Mouse (Mus musculus) kidney, embryonic 15.5 days (tissue): Measurements from ENCODE around the gene Zmat5. TPM values are rescaled to one million over a fixed set of nuclear protein-coding genes. Genes with fewer than 3 reads are reported as not detected.
A peak's percentile ranks its signal among the peaks of the same experiment; 100 is the strongest.
"Not testable (repeated sequence)": the region's sequence is repeated elsewhere in the genome, so short reads cannot be mapped to it uniquely, and the experiment has no call there.

ENCODE experiments used
- ATAC-seq: fragments of 200-750 bp; cut with Nextera tagmentation; replicated peaks from 2 replicates; pipeline ENCODE4 v1.8.0; 2017; ENCODE audit warnings: moderate TSS enrichment; ENCODE audit not compliant: low FRiP score
- H3K27ac ChIP-seq: fragments of 300-500 bp; sonication (generic); 2 replicates; pipeline ENCODE4 v1.5.1; 2015; ENCODE audit warnings: mild to moderate bottlenecking, inconsistent platforms
- H3K27me3 ChIP-seq: fragments of 300-500 bp; sonication (generic); 2 replicates; pipeline ENCODE4 v1.6.1; 2015; ENCODE audit warnings: inconsistent platforms
- H3K36me3 ChIP-seq: fragments of 300-500 bp; sonication (generic); 2 replicates; pipeline ENCODE4 v1.6.1; 2015; ENCODE audit warnings: inconsistent platforms
- H3K4me1 ChIP-seq: fragments of 300-500 bp; sonication (generic); 2 replicates; pipeline ENCODE4 v1.6.1; 2015; ENCODE audit warnings: inconsistent platforms
- H3K4me2 ChIP-seq: fragments of 300-500 bp; sonication (generic); 2 replicates; pipeline ENCODE4 v1.6.1; 2015; ENCODE audit warnings: moderate library complexity, mild to moderate bottlenecking, inconsistent platforms
- H3K4me3 ChIP-seq: fragments of 300-500 bp; sonication (generic); replicated peaks from 2 replicates; pipeline ENCODE4 v1.5.1; 2015; ENCODE audit warnings: mild to moderate bottlenecking, inconsistent platforms
- H3K9ac ChIP-seq: fragments of 300-500 bp; sonication (generic); 2 replicates; pipeline ENCODE4 v1.6.1; 2015; ENCODE audit warnings: mild to moderate bottlenecking, inconsistent platforms
- H3K9me3 ChIP-seq: fragments of 300-500 bp; sonication (generic); replicated peaks from 2 replicates; pipeline ENCODE4 v1.6.1; 2016; ENCODE audit warnings: inconsistent platforms
- WGBS: fragments of 180-500 bp; shearing (Covaris S2); methylation state at CpG from one replicate; pipeline ENCODE4 v1.1.7; 2015; ENCODE audit warnings: mixed read lengths; 5-methylcytosine and 5-hydroxymethylcytosine counted together
- polyA plus RNA-seq: library from polyadenylated mRNA; unstranded; fragments of >200 nt; fragmentation: Nextera tagmentation; extraction: Ambion mirVana; gene quantifications from 2 replicates; pipeline ENCODE4 v1.2.1, GENCODE M21; 2015

Gene Zmat5
- polyA plus RNA-seq, 1 experiment from 2014 or later, result 71.6 TPM

GRCm38 (mm10) chr11:4692162-4692561, 12.3 kb upstream of the Zmat5 start:
- H3K27me3 ChIP-seq, result no peaks in the 10 kb centered on the region
- no peaks in the 10 kb centered on the region for H3K4me1 ChIP-seq
- 0 out of 2 replicates have a peak, but pooled peaks cover 7% of the 10 kb centered on the region for H3K9me3 ChIP-seq
- H3K4me2 ChIP-seq, result no peak overlapping the region
- no peak for ATAC-seq
- no peak overlapping the region for H3K9ac ChIP-seq
- H3K36me3 ChIP-seq, result no peaks in the 10 kb centered on the region
- no peak overlapping the region for H3K27ac ChIP-seq
- no peak overlapping the region for H3K4me3 ChIP-seq
- 88% methylated on average over 11 of the region's 11 CpGs for WGBS

GRCm38 (mm10) chr11:4697043-4697983, 7.2 kb upstream of the Zmat5 start:
- no peak overlapping the region for H3K27ac ChIP-seq
- no peak overlapping the region for H3K4me2 ChIP-seq
- H3K9ac ChIP-seq, result no peak overlapping the region
- H3K4me3 ChIP-seq, result no peak overlapping the region
- H3K27me3 ChIP-seq, result no peaks in the 10 kb centered on the region
- H3K9me3 ChIP-seq, result 0 out of 2 replicates have a peak, but pooled peaks cover 7% of the 10 kb centered on the region
- no peaks in the 10 kb centered on the region for H3K4me1 ChIP-seq
- WGBS, result 49% methylated on average over 7 of the region's 7 CpGs
- no peak for ATAC-seq
- peaks cover 20% of the 10 kb centered on the region for H3K36me3 ChIP-seq

GRCm38 (mm10) chr11:4700726-4701125, 3.8 kb upstream of the Zmat5 start:
- H3K4me3 ChIP-seq, result no peak overlapping the region
- WGBS, result 84% methylated on average over 8 of the region's 8 CpGs
- ATAC-seq, result no peak
- no peaks in the 10 kb centered on the region for H3K9me3 ChIP-seq
- peaks cover 23% of the 10 kb centered on the region for H3K36me3 ChIP-seq
- peaks cover 13% of the 10 kb centered on the region for H3K4me1 ChIP-seq
- H3K27ac ChIP-seq, result no peak overlapping the region
- no peak overlapping the region for H3K4me2 ChIP-seq
- H3K27me3 ChIP-seq, result no peaks in the 10 kb centered on the region
- H3K9ac ChIP-seq, result no peak overlapping the region

GRCm38 (mm10) chr11:4703688-4704071, 798 bp upstream of the Zmat5 start:
- Histone ChIP-seq H3K4me3 (peak overlapping the region; percentile 89), H3K9ac (peak overlapping the region; percentile 85), H3K9me3 (no peaks in the 10 kb centered on the region), H3K27me3 (no peaks in the 10 kb centered on the region), H3K27ac (peak overlapping the region; percentile 84), H3K4me1 (peaks cover 13% of the 10 kb centered on the region), H3K36me3 (peaks cover 23% of the 10 kb centered on the region), H3K4me2 (peak overlapping the region; percentile 79)
- ATAC-seq, result no peak; the same call in 1 of the 2 replicates
- WGBS, result 3% methylated on average over 12 of the region's 12 CpGs

GRCm38 (mm10) chr11:4705178-4705577, 700 bp downstream of the Zmat5 start:
- Histone ChIP-seq H3K9me3 (no peaks in the 10 kb centered on the region), H3K27me3 (no peaks in the 10 kb centered on the region), H3K27ac (peak overlapping the region; percentile 66), H3K36me3 (peaks cover 23% of the 10 kb centered on the region), H3K4me1 (peaks cover 13% of the 10 kb centered on the region), H3K9ac (peak overlapping the region; percentile 58), H3K4me3 (peak overlapping the region; percentile 89), H3K4me2 (peak overlapping the region; percentile 79)
- ATAC-seq, result no peak
- WGBS, result 5% methylated on average over 4 of the region's 4 CpGs

GRCm38 (mm10) chr11:4710188-4710587, 5.7 kb downstream of the Zmat5 start:
- WGBS, result 85% methylated on average over 4 of the region's 4 CpGs
- not testable (repeated sequence) for H3K4me2 ChIP-seq, H3K27me3 ChIP-seq, H3K9ac ChIP-seq, H3K4me3 ChIP-seq, H3K36me3 ChIP-seq, ATAC-seq, H3K4me1 ChIP-seq, H3K9me3 ChIP-seq, H3K27ac ChIP-seq

- no peak for ATAC-seq
These were observed 8.3 kb downstream of the Zmat5 start for GRCm38 (mm10) chr11:4712822-4713221.

GRCm38 (mm10) chr11:4714727-4715126, 10.2 kb downstream of the Zmat5 start:
- Histone ChIP-seq H3K4me2 (no peak overlapping the region), H3K27me3 (no peaks in the 10 kb centered on the region), H3K27ac (no peak overlapping the region), H3K36me3 (no peaks in the 10 kb centered on the region), H3K9ac (no peak overlapping the region), H3K4me1 (peaks cover 5% of the 10 kb centered on the region; the same call in 1 of the 2 replicates), H3K9me3 (no peaks in the 10 kb centered on the region), H3K4me3 (no peak overlapping the region)
- no peak for ATAC-seq
- 83% methylated on average over 4 of the region's 4 CpGs for WGBS

More at GRCm38 (mm10) chr11:4712822-4713221, 8.3 kb downstream of the Zmat5 start:
- Histone ChIP-seq H3K4me3 (no peak overlapping the region), H3K9ac (no peak overlapping the region), H3K4me2 (no peak overlapping the region), H3K36me3 (no peaks in the 10 kb centered on the region), H3K4me1 (no peaks in the 10 kb centered on the region), H3K9me3 (no peaks in the 10 kb centered on the region), H3K27me3 (no peaks in the 10 kb centered on the region), H3K27ac (no peak overlapping the region)

GRCm38 (mm10) chr11:4715596-4715995, 11.1 kb downstream of the Zmat5 start:
- no peaks in the 10 kb centered on the region for H3K27me3 ChIP-seq
- H3K9ac ChIP-seq, result no peak overlapping the region
- H3K36me3 ChIP-seq, result no peaks in the 10 kb centered on the region
- no peak overlapping the region for H3K27ac ChIP-seq
- WGBS, result 72% methylated on average over 4 of the region's 4 CpGs
- peaks cover 6% of the 10 kb centered on the region; the same call in 1 of the 2 replicates for H3K4me1 ChIP-seq
- no peak for ATAC-seq
- H3K9me3 ChIP-seq, result no peaks in the 10 kb centered on the region
- H3K4me2 ChIP-seq, result no peak overlapping the region
- H3K4me3 ChIP-seq, result no peak overlapping the region

GRCm38 (mm10) chr11:4716530-4717236, 12.2 kb downstream of the Zmat5 start:
- ATAC-seq, result no peak
- no peak overlapping the region for H3K4me2 ChIP-seq
- H3K9me3 ChIP-seq, result no peaks in the 10 kb centered on the region
- no peaks in the 10 kb centered on the region for H3K27me3 ChIP-seq
- WGBS, result 89% methylated on average over 5 of the region's 5 CpGs
- H3K9ac ChIP-seq, result no peak overlapping the region
- no peak overlapping the region for H3K27ac ChIP-seq
- H3K36me3 ChIP-seq, result no peaks in the 10 kb centered on the region
- H3K4me1 ChIP-seq, result peaks cover 12% of the 10 kb centered on the region; the same call in 1 of the 2 replicates
- H3K4me3 ChIP-seq, result no peak overlapping the region

GRCm38 (mm10) chr11:4718548-4718947, 14.1 kb downstream of the Zmat5 start:
- Histone ChIP-seq H3K4me3 (no peak overlapping the region), H3K9ac (no peak overlapping the region), H3K4me1 (peaks cover 16% of the 10 kb centered on the region; the same call in 1 of the 2 replicates), H3K27ac (no peak overlapping the region), H3K27me3 (no peaks in the 10 kb centered on the region), H3K36me3 (peaks cover 14% of the 10 kb centered on the region; the same call in 1 of the 2 replicates), H3K9me3 (no peaks in the 10 kb centered on the region), H3K4me2 (no peak overlapping the region)
- WGBS, result 81% methylated on average over 5 of the region's 5 CpGs
- ATAC-seq, result no peak

- Histone ChIP-seq H3K36me3 (peaks cover 27% of the 10 kb centered on the region; the same call in 1 of the 2 replicates), H3K4me1 (peaks cover 16% of the 10 kb centered on the region; the same call in 1 of the 2 replicates), H3K9me3 (no peaks in the 10 kb centered on the region), H3K27ac (no peak overlapping the region), H3K4me2 (no peak overlapping the region), H3K27me3 (no peaks in the 10 kb centered on the region), H3K9ac (no peak overlapping the region), H3K4me3 (no peak overlapping the region)
- 82% methylated on average over 9 of the region's 9 CpGs for WGBS
- no peak for ATAC-seq
These were observed 15.5 kb downstream of the Zmat5 start for GRCm38 (mm10) chr11:4719961-4720360.
